Mouse (Mus musculus) brain, adult 2 months (tissue): ENCODE data around the gene Alkbh8.
"Not testable (repeated sequence)": the region's sequence is repeated elsewhere in the genome, so short reads cannot be mapped to it uniquely, and the experiment has no call there.

Source experiments
- DNase-seq: peaks from one replicate; pipeline ENCODE4 v3.0.0; 2011; ENCODE audit warnings: low read depth, low spot score

The Alkbh8 gene

DNA sequence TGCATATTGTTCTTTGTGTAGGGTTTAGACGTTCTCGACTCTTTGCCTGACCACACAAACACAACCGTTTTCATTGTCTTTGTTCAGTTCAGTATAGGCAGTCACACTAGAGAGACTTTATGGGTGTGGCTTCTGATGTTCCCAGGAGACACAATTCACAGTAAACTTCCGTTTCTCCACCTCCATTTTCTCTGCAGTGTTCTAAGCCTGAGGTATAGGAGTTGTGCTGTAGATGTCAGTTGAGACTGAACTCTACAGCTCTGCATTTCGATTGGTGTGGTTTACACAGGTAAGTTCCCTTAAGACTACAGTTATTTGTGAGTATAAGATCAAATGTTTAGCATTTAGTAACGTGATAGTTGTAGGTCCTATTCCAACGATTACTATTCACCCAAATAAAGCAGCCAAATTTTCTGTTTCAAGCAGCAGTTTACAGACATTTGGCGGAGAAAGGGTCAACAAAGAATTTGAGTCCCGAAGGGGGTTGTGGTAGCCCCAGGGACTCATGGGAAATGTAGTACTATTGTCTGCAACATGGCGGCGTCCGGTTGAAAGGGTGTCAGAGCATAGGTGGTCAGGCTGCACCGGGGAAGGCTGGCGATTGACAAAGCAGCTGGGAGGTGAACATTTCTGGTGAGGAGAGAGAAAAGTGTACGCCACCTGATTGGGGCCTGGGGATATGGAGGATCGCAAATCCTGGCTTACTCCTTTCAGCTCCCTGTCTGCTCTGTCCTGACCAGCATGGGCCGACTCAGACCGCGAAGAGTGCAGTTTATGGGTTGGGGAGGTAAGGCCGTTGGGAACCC, at the start of gene Alkbh8:
Gene Alkbh8, plus strand, starts transcription at position 179 of the 806 bp plus-strand sequence.
- DNase-seq: peak; percentile 94

DNA sequence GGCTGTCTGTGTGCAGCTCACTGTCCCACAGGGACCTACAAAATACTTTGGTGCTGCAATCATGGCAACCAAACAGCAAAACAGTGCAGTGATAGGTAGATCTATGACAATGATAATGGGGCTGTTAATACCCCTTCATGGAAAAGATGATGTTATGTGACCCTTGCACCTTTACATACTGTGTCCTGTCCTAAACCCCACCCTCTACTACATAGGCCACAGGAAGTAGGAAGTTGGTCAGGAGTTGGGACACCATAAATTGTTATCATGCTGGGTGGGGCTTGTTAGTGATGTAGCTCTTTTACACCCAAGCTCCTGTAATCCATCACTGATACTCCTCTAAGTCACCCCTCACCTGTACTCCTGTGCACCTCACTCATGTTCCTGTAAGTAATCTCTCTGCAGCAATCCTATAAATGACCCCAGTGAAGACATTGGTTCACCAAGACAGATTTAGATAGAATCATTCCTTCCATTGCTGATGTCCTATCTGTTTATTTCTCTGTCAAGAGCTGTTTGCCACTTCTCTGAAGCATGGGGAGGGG, 25.6 kb upstream of the Alkbh8 start:
- DNase-seq: no peak

DNA sequence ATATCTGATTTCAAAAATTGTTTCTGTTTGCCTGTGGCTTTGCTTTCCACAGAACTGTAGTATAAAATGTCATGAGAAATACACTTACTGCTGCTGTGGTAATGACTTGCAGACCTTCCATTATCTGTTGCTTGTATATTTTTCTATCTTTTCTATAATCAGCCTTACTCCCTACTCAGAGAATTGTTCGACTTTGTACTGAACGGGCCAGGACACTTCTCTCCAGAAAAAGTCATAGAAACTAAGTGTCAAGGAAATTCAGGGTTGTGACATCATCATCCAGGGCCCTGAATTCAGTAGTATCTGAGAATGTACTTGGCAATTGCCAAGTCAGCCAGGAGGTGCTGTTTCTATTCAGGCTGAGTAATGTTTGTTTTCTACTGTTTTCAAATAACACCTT, 24.9 kb upstream of the Alkbh8 start:
- DNase-seq: no peak

DNA sequence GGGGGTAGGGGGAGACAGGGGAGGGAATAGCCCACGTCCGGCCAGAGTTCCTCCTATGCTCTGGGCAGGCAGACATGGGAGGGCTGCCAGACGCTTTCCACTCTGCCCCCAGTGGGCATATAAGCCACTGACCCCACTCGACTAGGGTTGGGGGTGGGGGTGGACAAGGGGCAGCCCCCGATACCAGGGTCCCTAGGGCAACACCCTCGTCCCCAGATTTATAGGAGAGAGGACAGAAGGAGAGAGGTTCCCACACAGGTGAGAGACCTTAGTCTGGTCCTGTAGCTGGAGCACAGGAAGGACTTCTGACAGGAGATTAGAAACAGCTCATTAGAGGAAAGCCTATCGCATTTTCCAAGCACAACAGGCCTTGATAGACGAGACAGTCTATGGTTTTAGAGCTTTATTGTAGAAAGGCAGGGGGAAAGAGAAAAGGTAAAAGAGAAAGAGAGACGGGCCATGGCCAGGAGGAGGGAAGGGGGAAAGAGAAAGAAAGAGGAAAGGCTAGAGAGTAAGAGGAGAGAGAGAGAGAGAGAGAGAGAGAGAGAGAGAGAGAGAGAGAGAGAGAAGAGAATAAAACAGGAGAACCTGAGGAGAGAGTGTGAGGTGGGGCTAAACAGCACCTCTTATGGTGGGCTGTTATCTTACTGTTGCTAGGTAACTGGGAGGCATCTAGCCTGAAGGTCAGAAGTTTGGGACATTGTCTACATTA, 7.4 kb upstream of the Alkbh8 start:
- DNase-seq: not testable (repeated sequence)

DNA sequence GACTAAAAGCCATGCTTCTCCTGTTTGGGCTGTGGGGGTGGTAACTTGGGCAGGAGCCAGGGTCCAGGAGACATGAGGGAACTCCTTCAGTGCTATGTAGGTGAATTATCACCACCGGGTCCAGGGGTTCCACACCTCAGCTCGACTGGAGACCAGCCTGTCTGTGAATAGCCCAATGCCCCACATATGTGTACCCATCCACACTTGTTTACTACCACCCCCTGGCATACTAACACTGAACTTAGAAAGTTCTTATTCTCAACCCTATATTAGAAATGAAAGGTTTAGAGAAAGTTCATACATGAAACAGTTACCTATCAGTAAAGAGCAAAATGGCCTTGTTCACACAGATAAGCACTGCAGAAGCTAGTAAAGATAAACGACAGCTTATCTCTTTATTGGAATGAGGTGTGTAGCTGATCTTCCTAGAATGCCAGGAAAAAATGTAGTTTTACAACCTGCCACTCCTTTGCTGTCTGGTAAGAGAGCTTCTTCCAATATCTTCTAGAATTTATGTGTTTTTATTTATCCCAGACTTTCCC, 6.8 kb upstream of the Alkbh8 start:
- no peak for DNase-seq

DNA sequence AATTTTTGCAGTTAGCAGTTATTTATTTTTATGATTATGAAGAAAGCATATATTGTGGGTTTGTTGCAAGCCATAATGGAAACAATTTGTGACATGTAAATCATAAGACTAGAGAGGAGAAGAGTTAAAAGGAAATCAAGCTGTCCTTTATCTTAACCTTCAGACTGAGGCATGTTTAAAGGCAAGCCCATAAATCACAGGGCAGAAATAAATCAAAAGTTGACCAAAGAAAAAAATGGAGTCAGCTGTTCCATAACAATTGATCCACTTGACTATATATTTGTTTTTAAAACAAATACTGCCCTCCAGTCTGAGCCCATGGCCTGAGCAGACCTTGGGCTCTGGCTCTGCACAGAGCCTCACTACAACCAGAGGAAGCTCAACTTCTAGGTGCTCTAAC, 4.6 kb upstream of the Alkbh8 start:
- no peak for DNase-seq

DNA sequence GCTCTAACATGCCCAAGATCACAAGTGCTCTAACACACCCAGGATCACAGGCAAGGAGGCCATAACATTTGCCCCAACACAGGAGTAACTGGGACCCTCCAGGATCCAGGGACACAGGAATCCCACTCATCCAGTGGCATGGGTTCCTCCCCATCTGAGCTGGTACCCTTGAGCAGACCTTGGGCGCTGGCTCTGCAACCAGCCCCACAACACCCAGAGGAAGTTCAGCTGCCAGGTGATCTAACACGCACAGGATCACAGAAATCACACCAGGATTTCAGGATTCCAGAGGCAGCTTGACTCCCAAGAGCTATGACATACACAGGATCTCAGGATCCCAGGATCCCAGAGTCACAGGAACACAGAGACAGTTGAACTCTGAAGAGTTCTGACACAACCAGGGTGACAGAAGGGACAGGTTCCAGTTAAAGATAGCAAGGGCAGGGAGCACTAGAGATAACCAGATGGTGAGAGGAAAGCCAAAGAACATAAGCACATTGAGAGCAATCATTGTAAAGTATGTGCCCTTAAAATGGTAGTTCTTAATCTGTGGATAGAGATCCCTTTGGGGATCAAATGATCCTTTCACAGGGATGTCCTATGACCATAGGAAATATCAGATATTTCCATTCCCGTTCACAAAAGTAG, 4.1 kb upstream of the Alkbh8 start:
- no peak for DNase-seq

DNA sequence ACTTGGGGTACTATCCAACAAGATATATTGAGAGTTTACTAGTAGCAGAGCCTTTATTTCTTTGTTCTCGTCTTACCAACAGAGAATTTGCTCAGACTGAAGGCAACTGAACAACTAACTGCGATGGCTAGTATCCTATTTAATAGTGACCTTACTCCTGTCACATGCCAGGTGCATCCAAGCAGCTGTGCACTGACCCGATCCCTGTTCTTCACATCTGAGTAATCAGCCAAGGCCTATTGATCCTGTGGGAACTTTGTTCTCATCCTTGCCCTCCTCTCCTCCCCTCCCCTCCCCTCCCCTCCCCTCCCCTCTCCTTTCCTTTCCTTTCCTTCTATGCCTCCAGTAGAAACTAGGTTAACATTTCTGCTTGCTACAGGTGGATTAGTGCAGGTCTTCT, 1.7 kb downstream of the Alkbh8 start:
- DNase-seq: no peak

DNA sequence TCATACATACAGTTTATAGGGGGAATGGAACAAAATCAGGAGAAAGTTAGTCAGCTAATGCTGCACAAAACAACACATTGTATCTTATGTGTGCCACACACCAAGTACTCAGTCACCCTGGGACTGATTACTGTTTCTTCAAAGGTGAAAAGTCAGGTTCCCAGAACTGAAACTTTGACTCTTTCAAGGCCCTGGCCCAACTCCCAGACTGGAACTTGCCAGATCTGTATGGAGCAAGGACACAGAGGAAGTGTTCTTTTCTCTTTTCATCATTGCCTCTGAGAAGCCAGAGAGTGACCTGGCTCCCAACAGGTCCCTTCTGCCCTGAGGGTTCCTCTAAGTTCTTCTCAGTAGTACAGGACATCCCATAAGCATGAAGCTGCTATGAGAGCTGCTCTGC, 10.2 kb downstream of the Alkbh8 start:
- no peak for DNase-seq

DNA sequence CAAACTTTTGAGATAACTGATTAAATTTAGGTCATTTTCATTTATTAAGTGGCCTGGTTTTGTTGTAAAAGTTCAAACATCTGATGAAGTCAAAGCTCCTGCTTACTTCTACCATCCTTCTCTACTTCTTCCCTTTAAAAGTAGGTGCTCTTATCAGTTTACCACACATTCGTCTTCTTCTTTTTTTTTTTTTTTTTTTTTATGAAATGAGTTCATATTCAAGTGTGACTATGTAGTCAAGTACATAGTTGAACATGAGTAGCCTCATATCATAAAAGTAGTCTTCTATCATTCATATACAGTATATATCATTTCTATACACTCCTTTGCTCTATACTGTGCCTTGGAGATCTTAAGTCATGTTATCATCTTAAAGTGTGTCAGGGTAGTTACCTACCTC, 11.0 kb downstream of the Alkbh8 start:
- no peak for DNase-seq

DNA sequence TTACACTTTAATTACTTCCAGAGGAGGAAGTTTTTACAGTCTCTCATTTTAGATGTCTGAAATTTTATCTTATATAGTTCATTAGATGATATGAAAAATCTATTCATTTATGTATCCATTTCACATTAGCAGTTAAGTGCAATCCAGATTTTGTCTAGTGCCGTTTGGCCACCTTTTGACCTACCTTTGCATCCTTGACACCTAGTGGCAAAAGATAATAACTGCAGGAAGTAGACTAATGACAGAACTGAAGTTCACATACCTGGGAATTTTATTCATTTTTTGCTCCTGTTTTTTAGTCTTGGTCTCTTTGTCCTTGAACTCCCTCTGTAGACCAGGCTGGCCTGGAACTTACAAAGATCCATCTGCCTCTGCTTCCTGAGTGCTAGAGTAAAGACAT, 15.1 kb downstream of the Alkbh8 start:
- peak; percentile 6 for DNase-seq

DNA sequence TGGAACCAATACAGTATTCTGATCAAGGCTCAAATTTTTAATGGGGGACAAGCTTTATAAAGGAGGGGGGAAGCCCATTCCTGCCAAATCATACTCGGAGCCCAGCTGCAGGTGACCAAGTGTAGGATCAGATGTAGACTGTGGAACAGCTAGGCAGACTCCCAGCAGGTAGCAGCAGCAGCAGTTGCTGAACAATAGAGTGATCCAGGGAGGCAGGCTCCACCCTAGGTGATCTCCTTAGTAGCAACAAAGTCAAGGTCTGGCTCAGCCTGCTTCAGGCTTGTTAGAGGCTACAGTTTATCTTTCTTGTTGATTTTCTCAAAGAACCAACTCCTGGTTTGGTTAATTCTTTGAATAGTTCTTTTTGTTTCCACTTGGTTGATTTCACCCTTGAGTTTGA, 41.4 kb downstream of the Alkbh8 start:
- DNase-seq: not testable (repeated sequence)

DNA sequence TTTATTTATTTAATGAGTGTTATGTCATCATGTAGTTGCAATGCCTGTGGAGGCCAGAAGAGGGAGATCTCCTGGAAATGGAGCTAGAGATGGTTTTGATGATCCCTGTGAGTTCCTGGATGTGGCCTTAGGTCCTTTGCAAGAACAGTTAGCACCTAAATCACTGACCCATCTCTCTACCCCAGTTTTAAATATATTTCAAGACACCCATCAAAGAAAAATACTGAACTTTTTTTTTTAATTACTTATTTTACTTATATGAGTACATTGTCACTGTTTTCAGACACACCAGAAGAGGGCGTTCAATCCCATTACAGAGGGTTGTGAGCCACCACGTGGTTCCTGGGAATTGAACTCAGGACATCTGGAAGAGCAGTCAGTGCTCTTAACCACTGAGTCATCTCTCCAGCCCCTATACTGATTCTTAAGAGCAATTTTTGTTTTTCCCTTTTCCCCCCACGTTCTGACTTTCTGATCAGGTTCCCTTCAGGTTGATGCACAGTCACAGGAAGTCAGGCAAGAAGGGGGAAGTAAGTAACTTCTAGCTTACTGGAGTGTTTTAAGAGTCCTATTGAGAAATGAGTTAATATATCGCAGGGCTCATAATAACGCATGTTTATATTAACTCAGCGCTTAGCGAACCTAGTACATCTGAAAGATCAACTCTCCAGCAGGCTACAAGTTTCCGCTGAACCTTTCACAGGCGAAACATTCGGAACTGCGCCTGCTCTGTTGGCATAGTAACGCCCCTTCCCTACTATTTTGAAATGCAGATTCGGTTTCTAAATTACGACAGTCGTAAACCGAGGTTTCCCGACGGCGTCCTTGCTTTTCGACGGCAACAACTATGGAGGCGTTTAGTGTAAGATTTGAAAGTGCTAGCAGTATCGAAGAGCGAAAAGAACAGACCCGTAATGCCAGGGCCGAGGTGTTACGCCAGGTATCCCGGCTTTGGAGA, 68.6 kb downstream of the Alkbh8 start, which contains the start of gene Cwf19l2:
Gene Cwf19l2, plus strand, starts transcription at position 342 of the 958 bp plus-strand sequence.
- DNase-seq: peak; percentile 97

DNA sequence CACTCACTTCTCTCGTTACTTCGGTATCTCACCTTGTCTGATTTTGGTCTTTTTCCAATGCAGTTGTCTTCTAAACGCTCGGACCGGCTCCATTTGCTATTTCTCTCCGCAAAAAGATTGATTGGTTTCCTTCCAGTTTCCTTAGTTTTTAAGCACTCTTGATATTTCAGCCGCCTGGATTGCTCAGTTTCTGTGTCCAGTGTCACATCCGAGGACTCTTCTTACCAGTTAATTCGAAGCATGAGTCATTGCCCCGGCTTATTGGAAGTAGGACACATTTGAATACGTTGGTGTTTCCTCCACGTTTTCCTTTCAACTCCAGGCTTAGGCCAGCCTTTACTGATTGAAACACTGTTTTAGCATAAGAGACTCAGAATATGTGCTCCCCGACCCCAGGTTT, 69.4 kb downstream of the Alkbh8 start:
- peak; percentile 71 for DNase-seq

DNA sequence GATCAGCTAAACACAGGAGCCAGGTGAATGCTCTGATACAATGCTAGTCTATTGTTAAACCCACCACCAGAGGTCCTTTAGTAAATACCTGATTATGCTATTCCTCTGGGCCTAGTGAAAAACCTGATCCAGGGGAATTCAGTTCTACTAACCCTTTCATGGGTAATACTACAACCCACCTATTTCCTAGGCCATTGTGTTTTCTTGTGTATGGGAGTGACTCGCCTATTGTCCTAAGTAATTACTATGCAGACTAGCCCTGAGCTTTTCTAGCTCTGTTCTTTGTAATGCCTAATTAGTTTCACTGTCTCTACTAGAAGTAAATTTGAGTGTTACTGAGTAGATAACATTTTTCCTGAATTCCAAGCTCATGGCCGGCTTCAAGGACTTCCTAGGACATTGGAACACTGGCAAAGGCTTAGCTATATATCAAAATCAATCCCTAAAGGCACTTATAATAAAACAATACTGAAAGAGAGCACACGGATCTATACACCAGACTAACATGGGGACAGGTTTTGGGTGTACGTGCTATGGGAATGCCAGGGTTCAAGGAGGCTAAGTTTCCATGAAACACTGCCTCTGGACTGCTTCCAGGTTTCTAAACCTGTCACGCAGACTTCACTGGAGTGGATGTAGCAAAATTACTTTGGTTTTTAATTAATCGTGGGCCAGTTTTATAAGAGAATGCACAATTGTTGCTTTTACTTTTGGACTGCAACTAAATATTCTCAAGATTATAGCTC, 104.8 kb downstream of the Alkbh8 start:
- DNase-seq: not testable (repeated sequence)
